Mouse (Mus musculus): ENCODE data around the gene Pced1a. TPM values are rescaled to one million over a fixed set of nuclear protein-coding genes. Genes with fewer than 3 reads are reported as not detected.

Pced1a gene
- polyA plus RNA-seq, 1 experiment from 2014 or later, result 17.8 TPM

GRCm38 (mm10) chr2:130453421-130453820, 28.9 kb upstream of the Pced1a start:
- ATAC-seq, result no peak

GRCm38 (mm10) chr2:130452266-130452665, 27.8 kb upstream of the Pced1a start:
- Histone ChIP-seq H3K36me3 (ENCODE audit: control insufficient read depth, insufficient read depth) (no peaks in the 10 kb centered on the region), H3K27me3 (replicated peaks; ENCODE audit: control insufficient read depth, insufficient read depth, low read length) (no peaks in the 10 kb centered on the region), H3K9me3 (ENCODE audit: control insufficient read depth, low read length) (no peaks in the 10 kb centered on the region), H3K9ac (replicated peaks; ENCODE audit: low read depth, low read length) (no peak overlapping the region), H3K4me2 (ENCODE audit: low read length) (0 out of 2 replicates have a peak overlapping the region, but pooled peaks have one; percentile 89), H3K4me3 (replicated peaks; ENCODE audit: low read length) (no peak overlapping the region), H3K4me1 (replicated peaks; ENCODE audit: control insufficient read depth, insufficient read depth, low read length) (peaks cover 42% of the 10 kb centered on the region), H3K27ac (ENCODE audit: low read length) (no peak overlapping the region)
- WGBS, result 47% methylated on average over 2 of the region's 2 CpGs
- ATAC-seq, result no peak

More at GRCm38 (mm10) chr2:130453421-130453820, 28.9 kb upstream of the Pced1a start:
- Histone ChIP-seq H3K4me2 (ENCODE audit: low read length) (0 out of 2 replicates have a peak overlapping the region, but pooled peaks have one; percentile 32), H3K4me3 (replicated peaks; ENCODE audit: low read length) (no peak overlapping the region), H3K9me3 (ENCODE audit: control insufficient read depth, low read length) (no peaks in the 10 kb centered on the region), H3K27me3 (replicated peaks; ENCODE audit: control insufficient read depth, insufficient read depth, low read length) (no peaks in the 10 kb centered on the region), H3K36me3 (ENCODE audit: control insufficient read depth, insufficient read depth) (no peaks in the 10 kb centered on the region), H3K4me1 (replicated peaks; ENCODE audit: control insufficient read depth, insufficient read depth, low read length) (peaks cover 42% of the 10 kb centered on the region), H3K27ac (ENCODE audit: low read length) (no peak overlapping the region), H3K9ac (replicated peaks; ENCODE audit: low read depth, low read length) (no peak overlapping the region)
- 49% methylated on average over 6 of the region's 6 CpGs for whole genome bisulfite sequencing

GRCm38 (mm10) chr2:130451727-130452090, 27.2 kb upstream of the Pced1a start:
- H3K4me2 ChIP-seq (ENCODE audit: low read length), result peak overlapping the region; percentile 89
- peak overlapping the region; percentile 94; the same call in 1 of the 2 replicates for H3K9ac ChIP-seq (replicated peaks; ENCODE audit: low read depth, low read length)
- peak overlapping the region; percentile 62; the same call in 1 of the 2 replicates for H3K4me3 ChIP-seq (replicated peaks; ENCODE audit: low read length)
- no peaks in the 10 kb centered on the region for H3K36me3 ChIP-seq (ENCODE audit: control insufficient read depth, insufficient read depth)
- WGBS, result 56% methylated on average over 3 of the region's 3 CpGs
- H3K4me1 ChIP-seq (replicated peaks; ENCODE audit: control insufficient read depth, insufficient read depth, low read length), result peaks cover 42% of the 10 kb centered on the region
- no peaks in the 10 kb centered on the region for H3K27me3 ChIP-seq (replicated peaks; ENCODE audit: control insufficient read depth, insufficient read depth, low read length)
- H3K9me3 ChIP-seq (ENCODE audit: control insufficient read depth, low read length), result no peaks in the 10 kb centered on the region
- no peak for ATAC-seq
- no peak overlapping the region for H3K27ac ChIP-seq (ENCODE audit: low read length)

GRCm38 (mm10) chr2:130451086-130451726, 26.7 kb upstream of the Pced1a start:
- peak overlapping the region; percentile 94 for H3K9ac ChIP-seq (replicated peaks; ENCODE audit: low read depth, low read length)
- no peaks in the 10 kb centered on the region for H3K36me3 ChIP-seq (ENCODE audit: control insufficient read depth, insufficient read depth)
- peak overlapping the region; percentile 89 for H3K4me2 ChIP-seq (ENCODE audit: low read length)
- peak overlapping the region; percentile 62 for H3K4me3 ChIP-seq (replicated peaks; ENCODE audit: low read length)
- ATAC-seq, result no peak
- peaks cover 42% of the 10 kb centered on the region for H3K4me1 ChIP-seq (replicated peaks; ENCODE audit: control insufficient read depth, insufficient read depth, low read length)
- H3K9me3 ChIP-seq (ENCODE audit: control insufficient read depth, low read length), result no peaks in the 10 kb centered on the region
- no peaks in the 10 kb centered on the region for H3K27me3 ChIP-seq (replicated peaks; ENCODE audit: control insufficient read depth, insufficient read depth, low read length)
- WGBS, result 46% methylated on average over 14 of the region's 14 CpGs
- H3K27ac ChIP-seq (ENCODE audit: low read length), result no peak overlapping the region

GRCm38 (mm10) chr2:130450434-130450796, 25.9 kb upstream of the Pced1a start:
- Histone ChIP-seq H3K4me2 (ENCODE audit: low read length) (peak overlapping the region; percentile 89), H3K27ac (ENCODE audit: low read length) (peak overlapping the region; percentile 87), H3K4me3 (replicated peaks; ENCODE audit: low read length) (peak overlapping the region; percentile 62), H3K9me3 (ENCODE audit: control insufficient read depth, low read length) (no peaks in the 10 kb centered on the region), H3K36me3 (ENCODE audit: control insufficient read depth, insufficient read depth) (no peaks in the 10 kb centered on the region), H3K4me1 (replicated peaks; ENCODE audit: control insufficient read depth, insufficient read depth, low read length) (peaks cover 42% of the 10 kb centered on the region), H3K9ac (replicated peaks; ENCODE audit: low read depth, low read length) (peak overlapping the region; percentile 94), H3K27me3 (replicated peaks; ENCODE audit: control insufficient read depth, insufficient read depth, low read length) (no peaks in the 10 kb centered on the region)
- WGBS, result under 1% methylated on average over 43 of the region's 47 CpGs
- ATAC-seq, result peak; percentile 87

GRCm38 (mm10) chr2:130449794-130450433, 25.4 kb upstream of the Pced1a start, which contains the start of gene Ptpra:
Gene Ptpra (plus strand): TSS chr2:130450278.
- Histone ChIP-seq H3K27ac (ENCODE audit: low read length) (peak within 1 kb of the TSS; percentile 87), H3K4me3 (replicated peaks; ENCODE audit: low read length) (peak within 1 kb of the TSS; percentile 62), H3K4me1 (replicated peaks; ENCODE audit: control insufficient read depth, insufficient read depth, low read length) (peaks cover 37% of the 10 kb centered on the region), H3K36me3 (ENCODE audit: control insufficient read depth, insufficient read depth) (no peaks in the 10 kb centered on the region), H3K4me2 (ENCODE audit: low read length) (peak within 1 kb of the TSS; percentile 89), H3K9me3 (ENCODE audit: control insufficient read depth, low read length) (no peaks in the 10 kb centered on the region), H3K9ac (replicated peaks; ENCODE audit: low read depth, low read length) (peak within 1 kb of the TSS; percentile 94), H3K27me3 (replicated peaks; ENCODE audit: control insufficient read depth, insufficient read depth, low read length) (no peaks in the 10 kb centered on the region)
- ATAC-seq, result peak; percentile 98
- under 1% methylated on average over 45 of the region's 50 CpGs for WGBS

GRCm38 (mm10) chr2:130449021-130449793, 24.7 kb upstream of the Pced1a start:
- H3K27me3 ChIP-seq (replicated peaks; ENCODE audit: control insufficient read depth, insufficient read depth, low read length), result no peaks in the 10 kb centered on the region
- H3K4me2 ChIP-seq (ENCODE audit: low read length), result peak overlapping the region; percentile 89
- no peaks in the 10 kb centered on the region for H3K9me3 ChIP-seq (ENCODE audit: control insufficient read depth, low read length)
- peak overlapping the region; percentile 62 for H3K4me3 ChIP-seq (replicated peaks; ENCODE audit: low read length)
- H3K27ac ChIP-seq (ENCODE audit: low read length), result no peak overlapping the region
- peaks cover 30% of the 10 kb centered on the region for H3K4me1 ChIP-seq (replicated peaks; ENCODE audit: control insufficient read depth, insufficient read depth, low read length)
- ATAC-seq, result no peak
- no peaks in the 10 kb centered on the region for H3K36me3 ChIP-seq (ENCODE audit: control insufficient read depth, insufficient read depth)
- H3K9ac ChIP-seq (replicated peaks; ENCODE audit: low read depth, low read length), result peak overlapping the region; percentile 94
- 9% methylated on average over 17 of the region's 17 CpGs for WGBS

GRCm38 (mm10) chr2:130448449-130448848, 23.9 kb upstream of the Pced1a start:
- H3K27me3 ChIP-seq (replicated peaks; ENCODE audit: control insufficient read depth, insufficient read depth, low read length), result no peaks in the 10 kb centered on the region
- H3K4me1 ChIP-seq (replicated peaks; ENCODE audit: control insufficient read depth, insufficient read depth, low read length), result peaks cover 27% of the 10 kb centered on the region
- H3K9me3 ChIP-seq (ENCODE audit: control insufficient read depth, low read length), result no peaks in the 10 kb centered on the region
- no peak overlapping the region for H3K4me2 ChIP-seq (ENCODE audit: low read length)
- H3K9ac ChIP-seq (replicated peaks; ENCODE audit: low read depth, low read length), result no peak overlapping the region
- no peak for ATAC-seq
- H3K36me3 ChIP-seq (ENCODE audit: control insufficient read depth, insufficient read depth), result peaks cover 4% of the 10 kb centered on the region; the same call in 1 of the 2 replicates
- no peak overlapping the region for H3K4me3 ChIP-seq (replicated peaks; ENCODE audit: low read length)
- no peak overlapping the region for H3K27ac ChIP-seq (ENCODE audit: low read length)

- 88% methylated on average over 10 of the region's 10 CpGs for WGBS
- no peak for ATAC-seq
- peaks cover 29% of the 10 kb centered on the region for H3K36me3 ChIP-seq (ENCODE audit: control insufficient read depth, insufficient read depth)
Measured at GRCm38 (mm10) chr2:130442162-130442561, 17.7 kb upstream of the Pced1a start.

More at GRCm38 (mm10) chr2:130442162-130442561, 17.7 kb upstream of the Pced1a start:
- Histone ChIP-seq H3K27me3 (replicated peaks; ENCODE audit: control insufficient read depth, insufficient read depth, low read length) (no peaks in the 10 kb centered on the region), H3K4me2 (ENCODE audit: low read length) (no peak overlapping the region), H3K4me3 (replicated peaks; ENCODE audit: low read length) (no peak overlapping the region), H3K9me3 (ENCODE audit: control insufficient read depth, low read length) (no peaks in the 10 kb centered on the region), H3K27ac (ENCODE audit: low read length) (no peak overlapping the region), H3K9ac (replicated peaks; ENCODE audit: low read depth, low read length) (no peak overlapping the region), H3K4me1 (replicated peaks; ENCODE audit: control insufficient read depth, insufficient read depth, low read length) (no peaks in the 10 kb centered on the region)

Data from forebrain, embryonic 16.5 days (tissue).